Mouse (Mus musculus): ENCODE data around the gene Slc9a8. TPM values are rescaled to one million over a fixed set of nuclear protein-coding genes. Genes with fewer than 3 reads are reported as not detected.
A peak's percentile ranks its signal among the peaks of the same experiment; 100 is the strongest.

Slc9a8 gene
- total RNA-seq, 2 experiments from 2014 or later: 23.6 to 29.3 TPM

GRCm38 (mm10) chr2:167476762-167477161 lies 55.2 kb downstream of the Slc9a8 start:
- intact Hi-C loops (cut with DNase I): no loop called here
- no peak for DNase-seq

GRCm38 (mm10) chr2:167478128-167478527 lies 56.6 kb downstream of the Slc9a8 start:
- no peak for DNase-seq
- intact Hi-C loops (cut with DNase I): no loop called here

- intact Hi-C loops (cut with DNase I): no loop called here
- DNase-seq: no peak
These were observed 58.0 kb downstream of the Slc9a8 start for GRCm38 (mm10) chr2:167479501-167479900.

- DNase-seq: no peak
- intact Hi-C loops (cut with DNase I): no loop called here
These were observed 61.2 kb downstream of the Slc9a8 start for GRCm38 (mm10) chr2:167482681-167483080.

- intact Hi-C loops (cut with DNase I): no loop called here
- no peak for DNase-seq
These were observed 61.7 kb downstream of the Slc9a8 start for GRCm38 (mm10) chr2:167483081-167483826.

- no peak for DNase-seq
- intact Hi-C loops (cut with DNase I): no loop called here
These were observed 62.4 kb downstream of the Slc9a8 start for GRCm38 (mm10) chr2:167483827-167484410.

- no peak for DNase-seq
- intact Hi-C loops (cut with DNase I): no loop called here
These were observed 63.4 kb downstream of the Slc9a8 start for GRCm38 (mm10) chr2:167484932-167485331.

- peak; percentile 84 to 86 for DNase-seq
- intact Hi-C loops (cut with DNase I): no loop called here
These were observed 64.2 kb downstream of the Slc9a8 start for GRCm38 (mm10) chr2:167485501-167486377.

- intact Hi-C loops (cut with DNase I): no loop called here
- DNase-seq: no peak
These were observed 65.1 kb downstream of the Slc9a8 start for GRCm38 (mm10) chr2:167486573-167486972.

GRCm38 (mm10) chr2:167487551-167487950 lies 66.0 kb downstream of the Slc9a8 start:
- DNase-seq: no peak
- intact Hi-C loops (cut with DNase I): no loop called here

- DNase-seq: no peak
- intact Hi-C loops (cut with DNase I): no loop called here
These were observed 66.5 kb downstream of the Slc9a8 start for GRCm38 (mm10) chr2:167487994-167488393.

- DNase-seq: no peak
- intact Hi-C loops (cut with DNase I): no loop called here
These were observed 69.5 kb downstream of the Slc9a8 start for GRCm38 (mm10) chr2:167490813-167491525.

- intact Hi-C loops (cut with DNase I): no loop called here
- peak; percentile 52 to 64 for DNase-seq
These were observed 70.5 kb downstream of the Slc9a8 start, which contains the start of gene Rnf114 for GRCm38 (mm10) chr2:167491757-167492708. Gene Rnf114, plus strand, starts transcription at chr2:167492645.

GRCm38 (mm10) chr2:167492713-167493636 lies 71.5 kb downstream of the Slc9a8 start, which contains the start of gene Spata2:
Gene Spata2, minus strand, starts transcription at chr2:167492887.
- intact Hi-C loops (cut with DNase I): no loop called here
- peak; percentile 96 for DNase-seq

- no peak for DNase-seq
- intact Hi-C loops (cut with DNase I): no loop called here
These were observed 74.9 kb downstream of the Slc9a8 start for GRCm38 (mm10) chr2:167496437-167496836.

- peak; percentile 50 to 73 for DNase-seq
These were observed 75.8 kb downstream of the Slc9a8 start for GRCm38 (mm10) chr2:167497272-167497671.

GRCm38 (mm10) chr2:167502554-167503252 lies 81.2 kb downstream of the Slc9a8 start:
- intact Hi-C loops (cut with DNase I): no loop called here

More at GRCm38 (mm10) chr2:167497272-167497671, 75.8 kb downstream of the Slc9a8 start:
- intact Hi-C loops (cut with DNase I): no loop called here

More at GRCm38 (mm10) chr2:167502554-167503252, 81.2 kb downstream of the Slc9a8 start:
- DNase-seq: no peak

Measured in heart, postnatal 10 days (tissue).